Mouse (Mus musculus): ENCODE measurements at regions not wholly inside any gene's neighbourhood (a gene's known extent, or its start where the extent isn't known, plus 50 kb on each side); places are given as distances from the start of the nearest gene placed in this dataset.

DNA sequence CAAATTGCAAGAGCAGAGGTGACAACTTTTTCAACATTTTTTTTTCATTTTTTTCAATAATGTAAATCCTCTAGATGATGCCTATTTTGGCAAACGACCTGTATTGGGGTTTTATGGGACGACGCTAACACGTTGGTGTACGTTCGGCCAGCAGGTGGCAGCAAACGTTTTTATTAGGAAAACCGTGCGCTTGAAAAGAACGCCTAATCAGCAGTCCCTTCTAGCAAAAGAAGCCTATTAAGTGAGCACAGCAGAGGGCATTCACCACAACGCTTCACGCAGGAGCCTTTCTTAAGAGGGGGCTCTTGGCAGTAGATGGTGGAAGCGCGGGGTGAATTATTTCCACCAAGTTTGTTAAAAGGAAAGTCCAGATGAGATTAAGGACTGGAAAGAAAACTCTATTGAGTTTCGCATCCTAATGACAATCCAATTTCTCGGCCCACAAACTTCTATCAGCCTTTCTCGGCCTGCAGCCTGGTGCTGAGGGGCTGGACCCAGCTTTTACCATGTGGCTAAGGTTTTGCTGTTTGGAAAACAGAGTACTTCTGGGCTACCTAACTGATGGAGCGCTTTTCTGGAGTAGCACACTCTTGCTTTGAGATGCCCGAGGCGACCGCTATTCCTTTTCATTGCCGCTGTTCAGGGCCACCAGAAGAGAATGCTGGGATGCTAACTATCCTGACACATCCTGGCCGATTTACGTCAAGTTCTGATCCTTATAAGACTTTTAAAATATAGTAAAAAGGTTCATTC lies 103.9 kb downstream of the Tmem170b start:
- H3K27ac ChIP-seq (ENCODE audit: insufficient read depth, low read length): no peak overlapping the region
- TF ChIP-seq POLR2A (IDR thresholded peaks at IDR 0.05; ENCODE audit: extremely low read depth, insufficient read depth, low read length) (no peak), CTCF (IDR thresholded peaks at IDR 0.05; ENCODE audit: extremely low read depth, insufficient read depth, low read length) (peak; percentile 89)
- H3K4me1 ChIP-seq (ENCODE audit: control insufficient read depth, insufficient read depth, low read length): no peaks in the 10 kb centered on the region
- H3K4me3 ChIP-seq (ENCODE audit: insufficient read depth, low read length): no peak overlapping the region

DNA sequence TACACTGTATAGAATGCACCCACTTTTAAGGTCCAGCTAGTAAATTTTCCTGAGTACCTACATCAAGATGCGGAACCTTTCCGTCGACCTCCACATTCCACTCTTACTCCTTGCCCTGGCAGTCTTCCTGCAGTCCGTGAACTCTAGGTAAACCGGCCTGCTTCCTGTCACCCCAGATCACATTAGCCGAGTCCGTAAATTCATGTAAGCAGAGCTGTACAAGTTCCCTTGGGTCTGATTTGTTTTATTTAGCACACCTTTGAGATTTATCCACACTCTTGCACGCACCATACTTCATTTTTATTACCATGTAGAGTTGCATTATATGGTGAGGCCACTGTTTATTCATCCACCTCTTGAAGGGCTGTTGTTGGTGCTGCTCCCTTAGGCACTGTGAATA lies 106.9 kb downstream of the Tmem170b start:
- Histone ChIP-seq H3K27ac (ENCODE audit: insufficient read depth, low read length) (no peak overlapping the region), H3K4me3 (ENCODE audit: insufficient read depth, low read length) (no peak overlapping the region), H3K4me1 (ENCODE audit: control insufficient read depth, insufficient read depth, low read length) (no peaks in the 10 kb centered on the region)
- TF ChIP-seq POLR2A (IDR thresholded peaks at IDR 0.05; ENCODE audit: extremely low read depth, insufficient read depth, low read length): no peak
- no peak for TF ChIP-seq CTCF (IDR thresholded peaks at IDR 0.05; ENCODE audit: extremely low read depth, insufficient read depth, low read length)

Measured in cortical plate, adult 2 months (tissue).